Comparison of ENCODE assay signal across 7 mouse cellular contexts in genomic region chr1:75317241-75318201, GRCm38 (mm10). TPM values are rescaled to one million over a fixed set of nuclear protein-coding genes. Genes with fewer than 3 reads are reported as not detected.
DNase-seq lines count a peak whose midpoint lies in the region; ATAC-seq and TF ChIP-seq lines count a peak whose summit lies in the region.

Gene Dnpep (minus strand): TSS chr1:75317990.

- H3K9me3 ChIP-seq in embryonic facial prominence, embryonic 10.5 days: no peaks in the 10 kb centered on the region
- no peaks in the 10 kb centered on the region for H3K9me3 ChIP-seq in intestine, postnatal 0 days (ENCODE audit: control insufficient read depth)
- H3K9me3 ChIP-seq in midbrain, embryonic 12.5 days: no peaks in the 10 kb centered on the region

- peak; percentile 28 for TF ChIP-seq POLR2A in small intestine, adult 2 months (IDR thresholded peaks at IDR 0.05; ENCODE audit: low read depth, low read length)

- peak within 1 kb of the TSS; percentile 64 for H3K9ac ChIP-seq in intestine, postnatal 0 days (ENCODE audit: low read depth, low read length)
- H3K9ac ChIP-seq in midbrain, embryonic 12.5 days (replicated peaks): peak within 1 kb of the TSS; percentile 65

- intact Hi-C loops in left cerebral cortex, postnatal 4 days (cut with DNase I): no loop called here

- peak; percentile 100 for DNase-seq in adrenal gland, postnatal 10 days
- DNase-seq in embryonic facial prominence, embryonic 10.5 days (ENCODE audit: low spot score): peak; percentile 100
- DNase-seq in gonadal fat pad, adult 2 months (ENCODE audit: low read depth): peak; percentile 97
- DNase-seq in left cerebral cortex, postnatal 4 days: peak; percentile 100

- no peaks in the 10 kb centered on the region for H3K27me3 ChIP-seq in embryonic facial prominence, embryonic 10.5 days (replicated peaks; ENCODE audit: low read depth, poor library complexity, severe bottlenecking)
- H3K27me3 ChIP-seq in intestine, postnatal 0 days (replicated peaks; ENCODE audit: control insufficient read depth, insufficient read depth, low read length): no peaks in the 10 kb centered on the region
- H3K27me3 ChIP-seq in midbrain, embryonic 12.5 days: no peaks in the 10 kb centered on the region
- H3K27me3 ChIP-seq in small intestine, adult 2 months (ENCODE audit: control insufficient read depth, insufficient read depth, low read length): no peaks in the 10 kb centered on the region

- peak within 1 kb of the TSS; percentile 68 for H3K4me3 ChIP-seq in embryonic facial prominence, embryonic 10.5 days
- H3K4me3 ChIP-seq in intestine, postnatal 0 days (ENCODE audit: low read depth, low read length): peak within 1 kb of the TSS; percentile 67
- peak within 1 kb of the TSS; percentile 71 for H3K4me3 ChIP-seq in midbrain, embryonic 12.5 days
- H3K4me3 ChIP-seq in small intestine, adult 2 months (ENCODE audit: low read depth, low read length): peak within 1 kb of the TSS; percentile 78

- peaks cover 17% of the 10 kb centered on the region for H3K4me1 ChIP-seq in embryonic facial prominence, embryonic 10.5 days
- H3K4me1 ChIP-seq in intestine, postnatal 0 days (replicated peaks; ENCODE audit: control insufficient read depth, insufficient read depth, low read length): no peaks in the 10 kb centered on the region
- peaks cover 8% of the 10 kb centered on the region for H3K4me1 ChIP-seq in midbrain, embryonic 12.5 days
- peaks cover 6% of the 10 kb centered on the region; the same call in 1 of the 2 replicates for H3K4me1 ChIP-seq in small intestine, adult 2 months (ENCODE audit: control insufficient read depth, insufficient read depth, insufficient read length, low read length)

- H3K36me3 ChIP-seq in embryonic facial prominence, embryonic 10.5 days (replicated peaks): peaks cover 34% of the 10 kb centered on the region
- peaks cover 31% of the 10 kb centered on the region for H3K36me3 ChIP-seq in intestine, postnatal 0 days (ENCODE audit: control insufficient read depth, insufficient read depth)
- peaks cover 26% of the 10 kb centered on the region for H3K36me3 ChIP-seq in midbrain, embryonic 12.5 days
- peaks cover 22% of the 10 kb centered on the region for H3K36me3 ChIP-seq in small intestine, adult 2 months (ENCODE audit: control insufficient read depth, insufficient read depth, low read length)

- peak within 1 kb of the TSS; percentile 85 for H3K4me2 ChIP-seq in intestine, postnatal 0 days (replicated peaks; ENCODE audit: low read depth)
- peak within 1 kb of the TSS; percentile 72 for H3K4me2 ChIP-seq in midbrain, embryonic 12.5 days (replicated peaks)

- peak within 1 kb of the TSS; percentile 82 for H3K27ac ChIP-seq in embryonic facial prominence, embryonic 10.5 days (replicated peaks)
- H3K27ac ChIP-seq in intestine, postnatal 0 days (ENCODE audit: low read depth, low read length): peak within 1 kb of the TSS; percentile 94
- H3K27ac ChIP-seq in midbrain, embryonic 12.5 days (replicated peaks): peak within 1 kb of the TSS; percentile 89
- H3K27ac ChIP-seq in small intestine, adult 2 months (ENCODE audit: insufficient read depth, low read depth, low read length): peak within 1 kb of the TSS; percentile 97

- ATAC-seq in intestine, postnatal 0 days: peak; percentile 96
- ATAC-seq in midbrain, embryonic 12.5 days (ENCODE audit: low FRiP score, low read depth): peak; percentile 97

- under 1% methylated on average over 92 of the region's 92 CpGs for WGBS in embryonic facial prominence, embryonic 10.5 days
- under 1% methylated on average over 90 of the region's 92 CpGs for WGBS in intestine, postnatal 0 days
- under 1% methylated on average over 89 of the region's 92 CpGs for WGBS in midbrain, embryonic 12.5 days
- 1% methylated on average over 92 of the region's 92 CpGs for WGBS in small intestine, adult 2 months

- peak; percentile 90 for TF ChIP-seq CTCF in intestine, postnatal 0 days (IDR thresholded peaks at IDR 0.05; ENCODE audit: low read depth)
- peak; percentile 77 for TF ChIP-seq CTCF in small intestine, adult 2 months (IDR thresholded peaks at IDR 0.05; ENCODE audit: extremely low read depth, insufficient read length, insufficient replicate concordance, low read depth, low read length)

RNA-seq across cellular contexts. Expression of gene Dnpep, which starts in this region (rescaled TPM):
- total RNA-seq in adrenal gland, postnatal 10 days (2021): 100 to 1,000 TPM; 103 to 106 TPM
- polyA plus RNA-seq in embryonic facial prominence, embryonic 10.5 days (2016; fragmentation: Nextera tagmentation; extraction: Ambion mirVana): 144 and 150 TPM in 2 replicates
- 150 and 168 TPM in 2 replicates for polyA plus RNA-seq in gonadal fat pad, adult 2 months (2012; rRNA removed)
- polyA plus RNA-seq in intestine, postnatal 0 days (2015; fragmentation: Nextera tagmentation; extraction: Ambion mirVana): 125 and 130 TPM in 2 replicates
- 10 to 100 TPM; 87.9 to 96.9 TPM for total RNA-seq in left cerebral cortex, postnatal 4 days (2021)
- polyA plus RNA-seq in midbrain, embryonic 12.5 days (2016; fragmentation: Nextera tagmentation; extraction: Ambion mirVana): 154 and 176 TPM in 2 replicates
- 157 and 865 TPM in 2 replicates for polyA plus RNA-seq in small intestine, adult 2 months (2012; rRNA removed)

Comparison
In these comparisons a context has a peak if more than half of its experiments do, and no peak if none do; other contexts are left out.
1. Peak in every context shown above with its lines: DNase-seq, ATAC-seq, H3K4me3 ChIP-seq and H3K27ac ChIP-seq.